Mouse (Mus musculus) spleen, adult 18-20 months (tissue): ENCODE measurements around the gene Atg2b.

Experiments used
- DNase-seq, 2 experiments: peaks; one replicate each; pipeline ENCODE4 v3.0.0; 2022; ENCODE audit warnings: mixed read lengths in 2 of 2

Atg2b gene

DNA sequence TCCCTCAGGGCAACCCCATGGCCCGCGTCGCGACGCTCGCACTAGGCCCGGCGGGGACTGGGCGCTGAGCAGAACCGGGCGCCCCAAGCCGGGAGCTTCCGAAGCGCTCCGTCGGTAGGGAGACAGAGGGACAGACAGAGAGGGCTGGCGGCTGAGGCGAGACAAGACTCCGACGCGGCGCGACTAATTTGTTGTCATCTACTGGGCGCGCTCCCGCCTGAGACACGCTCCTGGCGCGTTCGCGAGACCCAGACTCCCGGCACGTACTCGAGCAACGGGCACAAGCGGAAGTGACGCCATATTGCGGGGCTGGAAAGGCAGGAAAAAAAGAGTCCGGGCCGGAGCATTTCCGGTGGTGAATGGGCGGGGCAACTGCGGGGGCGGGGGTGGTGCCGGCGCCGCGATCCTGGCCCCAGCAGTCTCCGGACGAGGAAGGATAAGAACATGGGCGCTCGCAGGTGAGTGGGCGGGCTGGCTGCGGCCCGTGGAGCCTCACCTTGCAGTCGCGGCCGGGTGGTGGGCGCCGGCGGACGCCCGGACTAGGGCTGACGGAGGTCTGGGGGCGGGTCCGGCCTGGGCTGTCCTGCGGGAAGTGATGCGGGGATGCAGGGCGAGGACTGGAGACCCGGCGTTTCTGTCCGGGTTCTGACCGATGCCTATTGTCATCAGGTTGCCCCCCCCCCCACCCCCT, at the start of gene Atg2b:
Atg2b (minus strand) TSS at position 211 of the 691 bp plus-strand sequence.
- peak; percentile 89 to 92 for DNase-seq

DNA sequence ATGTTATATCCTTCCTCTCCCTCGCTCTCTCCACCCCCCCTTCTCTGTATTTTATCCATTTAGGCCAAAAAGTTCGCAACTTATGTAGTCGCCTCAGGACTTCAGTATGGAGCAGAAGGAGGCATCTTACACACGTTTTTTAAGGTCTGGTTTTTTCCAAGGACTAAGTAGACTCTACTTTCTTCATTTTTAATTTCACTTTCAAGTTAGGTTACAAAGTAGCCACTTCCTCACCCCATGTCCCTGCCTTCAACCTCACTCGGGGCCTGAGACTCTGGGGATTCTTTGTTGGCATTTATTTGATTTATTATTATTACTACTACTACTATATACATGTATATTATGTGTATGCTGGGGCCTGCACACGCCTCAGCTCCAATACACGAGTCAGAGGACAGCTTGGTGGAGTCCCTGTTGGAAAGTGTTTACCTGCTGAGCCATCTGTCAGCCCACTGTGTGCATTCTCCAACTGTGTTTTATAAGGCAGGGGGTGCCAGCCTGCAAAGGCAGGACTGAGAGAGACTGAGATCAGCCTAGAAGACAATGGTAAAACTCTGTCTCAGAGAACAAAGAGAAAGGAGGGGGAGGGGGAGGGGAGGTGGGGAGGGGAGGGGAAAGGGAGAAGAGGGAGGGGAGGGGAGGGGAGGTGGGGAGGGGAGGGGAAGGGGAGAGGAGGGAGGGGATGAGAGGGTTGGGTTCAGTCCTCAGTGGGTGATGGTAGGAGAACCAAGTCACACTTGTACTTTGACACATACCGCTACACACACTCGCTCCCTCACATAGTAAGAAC, 48.6 kb upstream of the Atg2b start:
- no peak for DNase-seq

DNA sequence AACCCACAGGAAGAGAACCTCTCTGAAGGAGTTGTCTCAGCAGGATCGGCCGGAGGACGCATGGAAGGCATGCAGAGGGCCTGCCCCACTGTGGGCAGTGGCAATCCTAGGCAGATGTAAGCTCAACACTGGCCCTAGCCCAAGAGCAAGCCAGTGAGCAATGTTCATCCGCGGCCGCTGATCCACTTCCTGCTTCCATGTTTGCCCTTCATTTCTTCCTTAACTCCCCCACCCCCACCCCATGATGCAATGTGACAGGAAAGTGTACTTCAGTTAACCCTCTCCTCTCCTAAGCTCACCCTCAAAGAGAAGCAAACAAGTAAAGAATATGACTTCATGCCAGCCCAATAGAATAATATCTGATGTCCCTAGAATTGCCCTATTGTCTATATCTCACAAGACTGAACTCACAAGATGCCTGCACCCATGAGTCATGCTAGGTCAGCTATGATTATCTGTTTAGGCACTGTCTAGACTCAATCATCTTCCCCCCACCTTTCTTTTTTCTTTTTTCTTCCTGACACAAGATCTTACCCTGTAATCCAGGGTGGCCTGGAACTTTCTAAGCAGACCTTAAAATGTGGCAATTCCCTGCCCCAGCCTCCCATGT, 45.9 kb upstream of the Atg2b start:
- no peak for DNase-seq

DNA sequence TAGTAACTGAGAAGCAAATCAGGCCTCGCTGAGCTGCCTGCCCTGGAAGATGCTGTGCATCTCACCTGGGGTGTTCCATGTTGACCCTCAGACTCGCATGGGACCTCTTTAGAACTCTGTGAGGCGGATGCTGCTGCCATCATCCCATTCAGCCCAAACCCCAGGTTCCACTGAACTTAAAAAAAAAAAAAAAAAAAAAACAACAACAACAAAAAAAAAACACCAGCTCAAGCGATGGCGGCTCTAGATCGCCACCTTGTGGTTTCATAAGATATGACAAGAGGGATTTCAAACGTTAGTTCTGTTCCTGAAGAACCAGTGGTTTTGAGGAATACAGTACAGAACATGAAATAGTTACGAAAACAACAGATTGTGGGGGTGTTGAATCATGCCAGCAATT, 43.0 kb upstream of the Atg2b start:
- DNase-seq, result no peak

DNA sequence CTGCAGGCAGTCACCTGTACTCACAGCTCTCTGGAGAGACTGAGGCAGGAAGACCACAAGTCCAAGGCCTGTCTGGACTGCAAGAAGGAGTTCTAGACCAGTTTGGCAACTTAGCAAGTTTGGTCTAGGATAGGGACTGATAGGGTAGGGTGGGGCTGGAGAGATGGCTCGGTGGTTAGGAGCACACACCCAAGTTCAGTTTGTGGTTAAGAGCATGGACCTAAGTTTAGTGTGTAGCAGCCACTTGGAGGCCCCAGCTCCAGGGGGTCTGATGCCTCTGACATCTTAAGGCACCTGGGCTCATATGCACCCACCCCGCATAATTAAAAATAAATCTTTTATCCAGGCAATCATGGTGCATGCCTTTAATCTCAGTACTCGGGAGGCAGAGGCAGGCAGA, 42.3 kb upstream of the Atg2b start:
- no peak for DNase-seq

DNA sequence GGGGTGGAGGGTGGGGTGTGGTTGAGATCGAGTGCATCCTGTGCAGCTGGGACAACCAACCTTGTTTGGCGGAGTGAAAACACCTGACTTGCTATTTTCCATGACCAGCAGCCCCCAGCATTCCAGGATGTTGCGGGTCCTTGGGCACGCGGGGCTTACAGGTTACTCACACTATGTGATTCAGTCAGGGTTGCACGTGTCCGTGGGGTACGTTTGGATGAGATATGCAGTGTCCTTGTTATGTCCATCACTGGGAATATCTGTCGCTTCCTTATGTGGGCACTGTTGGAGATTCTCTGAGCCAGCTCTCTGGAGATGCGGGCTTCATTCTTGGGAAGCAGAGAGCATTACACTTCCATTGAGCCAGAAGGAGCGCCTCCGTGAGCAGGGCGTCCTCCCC, 40.7 kb upstream of the Atg2b start:
- DNase-seq, result no peak

DNA sequence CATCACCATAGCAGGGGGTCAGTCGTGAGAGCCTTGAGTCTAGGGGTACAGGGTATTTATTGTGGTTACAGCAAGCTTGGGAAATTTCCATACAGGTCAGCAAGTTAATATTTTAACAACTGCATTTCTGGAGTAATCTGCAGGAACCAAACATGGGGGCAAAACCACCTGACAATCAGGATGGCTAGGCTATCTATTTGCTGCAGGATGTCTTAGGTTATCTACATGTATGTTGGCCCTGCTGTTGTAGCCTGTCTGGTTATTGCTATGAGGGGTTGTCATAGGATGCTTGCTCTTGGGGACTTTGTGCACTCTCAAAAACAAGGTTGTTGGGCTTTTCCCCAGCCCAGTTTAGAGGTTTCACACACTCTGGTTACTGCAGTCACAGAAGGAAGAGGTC, 39.6 kb upstream of the Atg2b start:
- no peak for DNase-seq

DNA sequence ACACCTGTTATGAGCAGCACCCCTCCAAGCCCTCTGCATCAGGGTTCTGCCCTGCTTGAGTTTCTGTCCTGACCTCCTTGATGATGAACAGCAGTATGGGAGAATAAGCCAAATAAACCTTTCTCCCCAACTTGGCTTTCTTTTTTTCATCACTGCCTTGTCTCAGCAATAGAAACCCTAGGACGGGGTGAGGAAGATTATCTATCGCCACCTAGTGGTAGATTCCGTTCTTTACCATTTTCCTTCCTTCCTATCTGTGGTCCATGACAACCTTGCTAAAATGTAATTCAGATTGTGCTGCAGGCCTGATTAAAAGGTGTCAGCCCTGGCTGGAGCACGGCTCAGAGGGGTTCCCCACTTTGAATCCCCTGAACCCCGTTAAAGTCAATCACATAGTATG, 37.6 kb upstream of the Atg2b start:
- no peak for DNase-seq

DNA sequence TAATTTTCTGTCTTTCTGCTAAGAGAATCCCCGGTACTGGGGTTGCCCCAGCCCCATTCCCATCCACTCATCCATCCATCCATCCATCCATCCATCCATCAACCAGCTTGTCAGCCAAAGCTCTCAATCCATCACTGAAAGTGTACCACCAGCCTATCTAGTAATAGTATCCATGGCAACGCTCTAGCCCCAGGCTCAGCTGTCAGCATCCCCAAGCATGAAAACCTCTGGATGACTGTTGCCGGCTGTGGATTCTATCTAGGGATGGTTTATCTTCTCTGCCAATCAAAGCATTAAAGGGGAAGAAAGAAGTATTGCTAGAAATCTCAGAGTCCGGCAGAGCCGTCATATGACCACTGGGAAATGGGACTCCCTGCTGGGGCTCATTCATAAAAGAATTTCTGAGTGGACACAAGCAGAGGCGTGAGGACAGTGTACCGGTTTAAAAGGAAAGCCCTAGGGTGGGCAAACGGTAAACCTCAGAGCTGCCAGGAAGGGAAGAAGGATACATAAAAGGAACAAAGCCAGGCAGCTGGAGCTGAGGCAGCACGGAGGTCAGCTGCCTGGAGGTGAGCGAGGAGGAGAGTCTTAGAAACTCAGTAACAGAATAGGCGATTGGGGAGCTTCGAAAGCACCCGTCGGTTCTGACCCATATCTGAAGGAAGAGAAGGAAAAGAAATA, 36.6 kb upstream of the Atg2b start:
- DNase-seq, result no peak

DNA sequence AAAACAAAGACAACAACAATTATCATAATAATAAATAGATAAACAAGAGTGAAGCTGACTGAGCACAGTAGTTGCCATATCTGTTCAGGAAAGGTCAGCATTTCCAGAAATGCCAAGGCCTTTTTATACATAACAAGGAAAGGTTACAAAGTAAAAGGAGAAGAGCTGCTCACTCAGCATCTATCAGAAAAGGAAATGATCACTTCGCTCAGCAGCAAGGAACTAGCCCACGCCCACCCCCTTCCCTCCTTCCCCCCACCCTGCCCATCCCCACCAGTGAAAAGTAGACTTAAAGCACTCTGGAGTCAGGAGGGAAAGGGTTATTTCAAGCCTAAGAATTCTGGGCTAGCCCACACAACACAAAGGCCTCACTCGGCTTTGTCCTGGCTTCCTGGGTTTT, 35.2 kb upstream of the Atg2b start:
- no peak for DNase-seq

DNA sequence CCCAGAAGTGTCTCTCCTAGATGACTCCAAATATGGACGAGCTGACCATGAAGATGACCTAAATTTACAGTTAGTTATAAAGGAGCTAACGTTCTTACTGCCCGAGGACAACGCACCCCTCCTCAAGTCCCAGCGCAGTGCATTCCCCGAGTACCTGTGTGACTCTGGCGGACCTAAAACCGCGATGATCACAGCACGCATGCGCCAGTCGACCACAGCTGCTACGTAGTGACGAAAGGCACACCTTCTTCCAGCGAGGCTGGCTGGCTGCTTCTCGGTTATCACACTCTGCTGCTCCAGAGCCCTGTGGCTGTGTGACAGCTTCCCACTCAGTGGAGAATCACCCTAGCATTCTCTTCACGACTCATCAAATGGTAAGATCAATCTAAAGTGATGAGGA, 33.6 kb upstream of the Atg2b start:
- DNase-seq, result peak in 1 of 2 experiments; percentile 12

DNA sequence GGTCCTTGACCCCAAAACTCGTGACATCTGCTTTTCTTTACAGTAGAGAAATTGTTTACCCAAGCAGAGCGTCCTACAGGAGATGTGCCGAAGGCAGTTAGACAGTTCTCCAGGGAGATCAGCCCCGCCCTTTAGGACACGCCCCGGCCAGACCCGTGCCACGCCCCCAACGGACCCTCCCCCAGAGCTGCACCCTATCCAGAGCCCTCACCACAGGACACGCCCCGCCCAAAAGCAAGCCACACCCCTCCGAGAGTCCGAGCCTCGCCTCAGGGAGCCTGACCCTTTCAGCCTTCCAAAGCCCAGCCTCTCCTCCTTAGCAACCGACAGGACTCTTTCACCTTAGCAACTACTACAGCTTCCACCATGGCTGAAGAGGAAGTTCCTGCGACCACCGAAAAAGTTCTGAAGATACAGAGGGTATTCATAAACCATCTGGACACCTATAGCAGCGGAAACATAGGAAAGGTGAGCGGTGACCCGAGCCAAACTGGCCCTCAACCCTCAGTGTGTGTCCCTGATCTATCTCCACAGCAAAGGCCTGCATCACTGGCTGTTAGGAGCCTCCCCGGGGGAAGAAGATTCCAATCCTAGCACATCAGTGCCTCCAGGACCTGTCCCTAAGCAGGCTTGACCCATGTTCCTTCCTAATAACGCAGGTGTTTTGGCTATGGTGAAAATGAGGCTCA, 20.9 kb upstream of the Atg2b start, which contains the start of gene Ak7:
Ak7 (plus strand) TSS at position 178 of the 689 bp plus-strand sequence.
- peak; percentile 35 to 42 for DNase-seq

DNA sequence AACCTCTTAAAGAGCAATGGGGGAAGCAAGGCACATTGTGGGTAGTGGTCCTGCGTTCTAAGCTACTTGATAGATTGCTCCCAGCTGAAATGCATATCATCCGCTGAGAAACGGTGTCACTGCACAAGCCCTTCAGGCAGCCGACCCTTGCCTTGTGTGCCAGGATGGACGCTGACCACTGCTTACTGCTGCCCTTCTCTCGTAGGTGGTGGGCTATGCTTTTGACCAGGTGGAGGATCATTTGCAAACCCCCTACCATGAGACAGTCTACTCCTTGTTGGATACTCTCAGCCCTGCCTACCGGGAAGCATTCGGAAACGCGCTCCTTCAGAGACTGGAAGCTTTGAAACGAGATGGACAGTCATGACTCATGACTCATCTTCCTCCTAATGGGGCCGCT, 15.4 kb upstream of the Atg2b start:
- no peak for DNase-seq

DNA sequence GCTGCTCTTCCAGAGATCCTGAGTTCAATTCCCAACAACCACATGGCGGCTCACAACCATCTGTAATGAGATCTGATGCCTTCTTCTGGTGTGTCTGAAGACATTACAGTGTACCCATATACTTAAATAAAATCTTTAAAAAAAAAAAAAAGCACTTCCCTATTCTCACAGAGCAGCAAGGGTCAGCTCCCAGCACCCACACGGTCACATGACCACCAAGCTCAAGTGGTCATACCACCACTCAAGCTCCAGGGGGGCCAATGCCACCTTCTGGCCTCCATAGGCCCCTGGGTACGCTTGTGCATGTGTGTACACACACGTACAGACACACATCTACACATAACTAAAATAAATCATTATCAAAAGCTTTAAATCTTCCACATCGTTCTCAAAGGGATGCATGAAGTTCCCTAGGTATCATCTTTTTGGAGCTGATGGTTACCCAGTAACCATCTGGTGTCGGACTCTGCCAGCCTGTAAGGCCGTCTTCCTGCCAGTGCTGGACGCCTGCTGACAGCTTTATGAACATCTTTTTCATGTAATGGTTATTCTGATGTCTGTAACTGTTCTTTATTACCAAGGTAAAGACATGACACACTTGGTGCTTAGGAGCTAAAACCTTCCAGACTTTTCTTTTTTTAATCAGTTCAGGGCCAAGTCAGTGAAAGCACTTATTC, 12.2 kb upstream of the Atg2b start:
- no peak for DNase-seq

DNA sequence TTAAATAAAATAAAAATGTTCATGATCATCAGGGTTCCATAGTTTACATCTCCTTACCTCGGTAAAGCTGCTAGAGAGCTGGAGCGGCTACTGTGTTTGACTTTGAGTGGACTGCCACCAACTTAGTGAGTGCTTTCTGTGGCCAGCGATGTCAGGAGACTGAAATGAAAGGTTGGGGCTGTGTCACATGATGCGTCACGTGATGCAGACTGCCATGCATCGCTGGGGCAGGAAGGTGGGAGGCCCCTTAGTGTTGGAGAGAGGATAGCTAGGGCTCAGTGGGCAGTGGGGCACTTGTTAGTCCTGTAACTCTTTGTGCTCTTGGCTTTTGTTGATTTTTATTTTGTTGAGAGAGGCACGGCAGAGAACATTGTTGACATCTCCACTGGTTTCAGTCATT, 10.8 kb upstream of the Atg2b start:
- DNase-seq, result no peak

DNA sequence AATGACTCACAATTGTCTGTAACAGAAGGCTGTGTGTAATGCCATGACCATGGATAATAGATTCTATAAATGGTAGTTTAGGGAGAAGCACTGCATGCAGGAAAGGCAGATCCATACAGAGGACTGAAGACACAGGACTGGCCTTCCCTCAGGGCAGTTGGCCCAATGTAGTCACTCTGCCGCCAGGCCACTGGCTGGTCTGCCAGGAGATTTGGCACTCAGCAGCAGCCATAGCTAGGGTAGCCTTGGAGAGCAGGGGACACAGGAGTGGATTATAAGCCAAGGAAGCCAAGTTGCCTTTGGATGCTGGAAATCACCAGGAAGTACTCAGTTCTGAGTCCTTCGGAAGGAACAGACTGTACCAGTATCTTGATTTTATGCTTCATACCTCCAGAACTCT, 9.0 kb upstream of the Atg2b start:
- no peak for DNase-seq

DNA sequence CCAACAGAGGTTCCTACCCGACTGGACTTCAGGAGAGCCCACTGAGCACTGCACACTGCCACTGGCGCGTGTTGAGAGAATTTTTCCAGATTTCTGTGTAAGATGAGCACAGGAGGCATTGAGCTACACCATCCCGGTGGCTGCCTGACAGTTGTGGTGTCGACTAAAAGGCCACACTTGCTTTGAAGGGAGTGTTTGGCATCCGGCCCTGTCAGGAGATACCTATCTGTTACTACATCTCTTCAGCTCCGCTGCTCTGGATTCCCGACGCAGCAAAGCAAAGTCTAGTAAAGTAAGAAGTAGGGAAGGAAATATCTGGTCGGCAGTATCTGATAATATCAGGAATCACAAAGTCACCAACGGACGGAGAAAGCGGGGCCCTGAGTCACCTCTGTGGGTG, 4.4 kb upstream of the Atg2b start:
- no peak for DNase-seq

DNA sequence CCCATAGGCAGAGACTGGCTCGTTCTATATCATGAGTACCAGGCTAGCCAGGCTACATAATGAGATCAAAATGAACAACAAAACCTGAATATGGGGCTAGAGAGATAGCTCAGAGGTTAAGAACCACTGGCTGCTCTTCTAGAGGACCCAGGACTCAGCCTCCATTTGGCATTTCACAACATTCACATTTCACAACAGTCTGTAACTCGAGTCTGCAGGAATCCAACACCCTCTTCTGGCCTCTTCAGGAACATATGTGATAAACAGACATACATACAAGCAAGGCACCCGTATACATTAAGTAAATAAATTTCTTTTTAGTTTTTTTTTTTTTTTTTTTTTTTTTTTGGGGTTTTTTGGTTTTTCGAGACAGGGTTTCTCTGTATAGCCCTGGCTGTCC, 3.5 kb upstream of the Atg2b start:
- DNase-seq, result no peak

DNA sequence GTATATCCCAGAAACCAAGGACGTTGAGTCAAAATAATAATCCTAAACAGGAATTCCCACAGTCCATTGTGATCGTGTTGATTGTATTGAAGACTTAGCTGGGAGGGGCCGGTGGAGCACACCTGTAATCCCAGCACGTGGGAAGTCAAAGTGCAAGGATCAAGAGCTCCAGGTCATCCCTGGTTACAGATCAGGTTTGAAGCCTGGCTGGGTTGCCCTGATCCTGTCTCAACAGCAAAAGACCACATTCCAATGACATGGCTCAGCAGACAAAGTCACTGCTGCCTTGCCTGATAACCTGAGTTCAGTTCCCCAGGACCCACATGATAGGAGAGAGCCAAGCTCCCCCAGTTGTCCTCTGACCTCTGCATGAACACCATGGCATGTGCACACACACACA, 2.4 kb upstream of the Atg2b start:
- no peak for DNase-seq

DNA sequence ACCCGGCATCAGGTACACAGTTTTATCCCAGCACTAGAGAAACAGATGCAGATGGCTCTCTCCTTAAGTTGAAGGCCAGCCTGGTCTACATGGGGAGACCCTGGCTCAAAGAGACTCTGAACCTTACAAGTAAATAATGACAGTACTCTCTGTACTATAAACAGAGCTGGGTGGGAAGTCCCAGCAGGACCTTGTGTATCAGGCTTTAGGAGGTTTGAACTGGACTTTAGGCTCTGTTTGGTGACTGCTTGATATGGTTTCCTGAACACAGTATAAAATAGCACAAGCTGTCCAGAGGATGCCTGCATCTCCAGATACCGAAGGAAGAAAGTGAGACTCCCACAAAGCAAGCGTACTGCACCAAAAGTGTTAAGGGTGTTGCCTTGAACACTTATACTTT, 1.8 kb upstream of the Atg2b start:
- DNase-seq, result no peak

DNA sequence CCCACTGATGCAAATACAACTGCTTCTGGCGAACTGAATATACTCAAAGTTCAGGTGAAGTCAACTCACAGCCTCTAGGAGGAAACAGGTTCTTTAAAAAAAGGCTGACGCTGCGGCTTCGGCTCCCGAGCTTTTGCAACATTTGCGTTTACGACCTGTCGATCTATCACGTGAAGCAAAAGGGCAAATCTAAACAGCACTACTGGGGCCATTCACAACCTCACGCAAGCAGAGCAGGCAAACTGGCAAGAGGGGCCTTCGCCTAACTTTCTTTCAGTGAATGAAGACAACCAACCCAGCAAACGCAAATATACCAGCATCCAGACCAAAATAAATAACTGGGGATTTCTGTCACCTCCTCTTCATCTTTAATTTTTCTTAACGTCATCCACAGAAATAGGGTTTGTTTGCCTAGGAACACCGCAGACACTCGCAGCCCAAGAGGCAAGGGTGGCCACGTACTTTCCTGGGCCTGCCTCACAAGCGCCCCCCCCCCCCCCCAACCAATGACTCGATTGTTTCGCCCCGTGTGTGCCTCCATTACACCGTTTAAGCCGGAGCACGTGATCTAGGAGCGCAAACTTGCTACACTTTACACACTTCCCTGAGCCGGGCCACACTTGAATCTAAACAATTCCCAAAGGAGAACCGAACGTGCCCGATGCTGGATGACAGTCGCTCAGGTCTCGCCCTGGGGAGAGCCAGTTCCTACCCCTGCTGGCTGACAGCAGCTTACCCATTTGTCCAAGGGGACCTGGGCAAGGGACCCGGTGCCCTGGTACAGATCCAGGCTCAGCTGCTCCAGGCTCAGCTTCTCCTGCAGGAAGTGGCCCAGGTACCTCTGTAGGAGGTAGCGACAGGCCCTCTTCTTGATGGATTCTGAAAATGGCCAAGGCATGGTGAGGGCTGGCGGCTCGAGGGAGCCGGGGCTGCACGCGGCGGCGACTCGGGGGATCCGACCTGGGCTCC, 794 bp downstream of the Atg2b start, which contains the start of gene Gskip:
Gskip (plus strand) TSS at position 897 of the 969 bp plus-strand sequence.
- peak; percentile 24 to 45 for DNase-seq
